In the genomic region with DNA sequence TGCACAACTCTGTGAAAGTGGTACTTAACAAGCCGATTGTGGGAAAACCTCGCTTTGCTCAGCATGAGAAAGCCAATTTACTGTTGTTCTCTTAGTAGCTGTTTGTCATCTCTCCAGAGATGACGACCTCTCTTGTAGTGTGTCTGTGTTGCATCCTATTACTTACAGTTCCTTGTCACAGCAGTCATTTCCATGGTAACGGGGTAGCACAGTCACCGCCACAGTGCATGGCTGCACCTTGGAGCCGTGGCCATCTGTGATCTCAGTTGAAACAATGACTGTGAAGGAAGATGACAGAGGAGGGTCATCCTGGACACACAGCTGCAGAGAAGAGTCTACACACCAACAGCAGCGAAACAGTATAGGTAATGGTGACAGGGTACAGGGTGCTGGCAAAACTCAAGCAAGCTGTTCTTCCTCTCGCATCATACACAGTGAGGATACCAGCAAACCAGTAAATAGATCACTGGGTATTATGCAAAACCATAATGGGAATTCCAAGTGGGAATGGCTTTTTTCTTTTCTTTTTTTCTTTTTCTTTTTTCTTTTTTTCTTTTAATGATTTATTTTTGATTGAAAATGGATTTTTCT, we compare ENCODE assay signal across 14 mouse cellular contexts. TPM values are rescaled to one million over a fixed set of nuclear protein-coding genes. Genes with fewer than 3 reads are reported as not detected.
DNase-seq lines count a peak whose midpoint lies in the region; ATAC-seq lines count a peak whose summit lies in the region.
"Had no signal": no experiment of that assay in that cellular context is flagged by ENCODE, and none has a peak within 500 bp of the region (broad histone marks: within the 10 kb centered on the region; RNA-seq: fewer than 3 reads in every experiment).

No protein-coding gene starts in this region.

- no peaks in the 10 kb centered on the region for H3K36me3 ChIP-seq in forebrain, embryonic 13.5 days (ENCODE audit: poor library complexity, severe bottlenecking)
- no peaks in the 10 kb centered on the region for H3K36me3 ChIP-seq in midbrain, embryonic 13.5 days
- H3K36me3 ChIP-seq: embryonic facial prominence, embryonic 15.5 days; G1E had no signal

- no peak overlapping the region for H3K9ac ChIP-seq in forebrain, embryonic 13.5 days
- no peak overlapping the region for H3K9ac ChIP-seq in midbrain, embryonic 13.5 days (replicated peaks)
- H3K9ac ChIP-seq: embryonic facial prominence, embryonic 15.5 days had no signal

- peaks cover 5% of the 10 kb centered on the region; the same call in 1 of the 2 replicates for H3K4me1 ChIP-seq in forebrain, embryonic 13.5 days
- peaks cover 5% of the 10 kb centered on the region; the same call in 1 of the 2 replicates for H3K4me1 ChIP-seq in midbrain, embryonic 13.5 days (replicated peaks)
- H3K4me1 ChIP-seq: embryonic facial prominence, embryonic 15.5 days had no signal

- DNase-seq in cerebellum, adult 11 months = no peak
- peak; percentile 18 for DNase-seq in brain, embryonic 18.5 days (ENCODE audit: low read depth, low spot score)
- DNase-seq in adrenal gland, postnatal 4 days (ENCODE audit: low spot score in 2 of 2) = no peak
- DNase-seq in testis, postnatal 14 days (ENCODE audit: low spot score) = no peak
- no peak for DNase-seq in gastrocnemius, postnatal 10 days
- DNase-seq: adrenal gland, postnatal 10 days; gastrocnemius, adult 2 months; lung, postnatal 36 days had no signal

- peak; percentile 96 for ATAC-seq in cerebellum, adult (ENCODE audit: insufficient number of reproducible peaks, low FRiP score, low TSS enrichment)
- peak; percentile 94 for ATAC-seq in forebrain, embryonic 13.5 days
- ATAC-seq in midbrain, embryonic 13.5 days = peak; percentile 98

- no peak overlapping the region for H3K4me3 ChIP-seq in forebrain, embryonic 13.5 days
- no peak overlapping the region for H3K4me3 ChIP-seq in midbrain, embryonic 13.5 days (replicated peaks)
- H3K4me3 ChIP-seq: embryonic facial prominence, embryonic 15.5 days; gastrocnemius, adult 2 months had no signal

- no peaks in the 10 kb centered on the region for H3K27me3 ChIP-seq in forebrain, embryonic 13.5 days
- H3K27me3 ChIP-seq in midbrain, embryonic 13.5 days = no peaks in the 10 kb centered on the region
- H3K27me3 ChIP-seq: embryonic facial prominence, embryonic 15.5 days had no signal

- 53% methylated on average over 8 of the region's 8 CpGs for WGBS in forebrain, embryonic 13.5 days
- 50% methylated on average over 8 of the region's 8 CpGs for WGBS in midbrain, embryonic 13.5 days

- peak overlapping the region; percentile 19; the same call in 1 of the 2 replicates for H3K27ac ChIP-seq in forebrain, embryonic 13.5 days
- peak overlapping the region; percentile 71 for H3K27ac ChIP-seq in midbrain, embryonic 13.5 days
- H3K27ac ChIP-seq: embryonic facial prominence, embryonic 15.5 days; gastrocnemius, adult 2 months had no signal

- peak overlapping the region; percentile 28 for H3K4me2 ChIP-seq in forebrain, embryonic 13.5 days
- H3K4me2 ChIP-seq in midbrain, embryonic 13.5 days (replicated peaks) = peak overlapping the region; percentile 26; the same call in 1 of the 2 replicates
- H3K4me2 ChIP-seq: embryonic facial prominence, embryonic 15.5 days had no signal

- no peaks in the 10 kb centered on the region for H3K9me3 ChIP-seq in forebrain, embryonic 13.5 days (replicated peaks)
- no peaks in the 10 kb centered on the region for H3K9me3 ChIP-seq in midbrain, embryonic 13.5 days
- H3K9me3 ChIP-seq: embryonic facial prominence, embryonic 15.5 days; G1E had no signal

RNA-seq across cellular contexts. Expression of gene Pkd1l1, which starts 56.9 kb away (rescaled TPM):
- 0.04 and 0.09 TPM in 2 replicates for polyA plus RNA-seq in forebrain, embryonic 13.5 days (2015; fragmentation: Nextera tagmentation; extraction: Ambion mirVana)
- polyA plus RNA-seq in midbrain, embryonic 13.5 days (2015; fragmentation: Nextera tagmentation; extraction: Ambion mirVana) = 0.08 and 0.21 TPM in 2 replicates
- total RNA-seq in adrenal gland, postnatal 4 days (2021) = under 1 TPM; 0.08 to 0.20 TPM
- under 1 TPM; 0.05 to 0.12 TPM for total RNA-seq in gastrocnemius, postnatal 10 days (2021)
- total RNA-seq: hematopoietic stem cell, adult 5-6 weeks had no signal
- polyA plus RNA-seq: G1E had no signal
